ENCODE assay signal across 10 mouse cellular contexts in genomic region chr4:123248971-123249567, GRCm38 (mm10). TPM values are rescaled to one million over a fixed set of nuclear protein-coding genes. Genes with fewer than 3 reads are reported as not detected.
DNase-seq lines count a peak whose midpoint lies in the region; ATAC-seq and TF ChIP-seq lines count a peak whose summit lies in the region.
"Had no signal": no experiment of that assay in that cellular context is flagged by ENCODE, and none has a peak within 500 bp of the region (broad histone marks: within the 10 kb centered on the region; RNA-seq: fewer than 3 reads in every experiment).

No protein-coding gene starts in this region.

- ATAC-seq in midbrain, embryonic 16.5 days = peak; percentile 55; the same call in 1 of the 2 replicates
- no peak for ATAC-seq in midbrain, embryonic 15.5 days (replicated peaks)
- 0 out of 2 replicates have a peak, but pooled peaks have one; percentile 12 for ATAC-seq in heart, embryonic 15.5 days (replicated peaks; ENCODE audit: insufficient number of reproducible peaks, insufficient read depth, low FRiP score, low read depth)
- no peak for ATAC-seq in intestine, postnatal 0 days
- no peak for ATAC-seq in midbrain, embryonic 14.5 days (ENCODE audit: low FRiP score, low TSS enrichment)

- TF ChIP-seq CTCF in intestine, postnatal 0 days (IDR thresholded peaks at IDR 0.05; ENCODE audit: low read depth) = no peak

- no peak overlapping the region for H3K4me3 ChIP-seq in midbrain, embryonic 16.5 days (ENCODE audit: low read depth, low read length)
- H3K4me3 ChIP-seq in midbrain, embryonic 15.5 days = no peak overlapping the region
- no peak overlapping the region for H3K4me3 ChIP-seq in heart, embryonic 15.5 days
- no peak overlapping the region for H3K4me3 ChIP-seq in intestine, postnatal 0 days (ENCODE audit: low read depth, low read length)
- H3K4me3 ChIP-seq in midbrain, embryonic 14.5 days (replicated peaks; ENCODE audit: low read depth, low read length) = no peak overlapping the region
- H3K4me3 ChIP-seq: liver, embryonic 15.5 days had no signal

- H3K27me3 ChIP-seq in midbrain, embryonic 16.5 days (ENCODE audit: control insufficient read depth, insufficient read depth, low read depth, low read length) = no peaks in the 10 kb centered on the region
- H3K27me3 ChIP-seq in midbrain, embryonic 15.5 days (replicated peaks) = no peaks in the 10 kb centered on the region
- no peaks in the 10 kb centered on the region for H3K27me3 ChIP-seq in heart, embryonic 15.5 days
- no peaks in the 10 kb centered on the region for H3K27me3 ChIP-seq in intestine, postnatal 0 days (replicated peaks; ENCODE audit: control insufficient read depth, insufficient read depth, low read length)
- H3K27me3 ChIP-seq in midbrain, embryonic 14.5 days (ENCODE audit: control insufficient read depth, insufficient read depth, low read length) = no peaks in the 10 kb centered on the region

- intact Hi-C loops in left cerebral cortex, postnatal 25 days (cut with DNase I) = no loop called here

- H3K4me1 ChIP-seq in midbrain, embryonic 16.5 days (ENCODE audit: control insufficient read depth, insufficient read depth, low read length) = no peaks in the 10 kb centered on the region
- H3K4me1 ChIP-seq in midbrain, embryonic 15.5 days = no peaks in the 10 kb centered on the region
- H3K4me1 ChIP-seq in heart, embryonic 15.5 days (replicated peaks) = peaks cover 47% of the 10 kb centered on the region
- no peaks in the 10 kb centered on the region for H3K4me1 ChIP-seq in intestine, postnatal 0 days (replicated peaks; ENCODE audit: control insufficient read depth, insufficient read depth, low read length)
- H3K4me1 ChIP-seq in midbrain, embryonic 14.5 days (ENCODE audit: control insufficient read depth, insufficient read depth, low read length) = no peaks in the 10 kb centered on the region
- H3K4me1 ChIP-seq: liver, embryonic 15.5 days had no signal

- H3K27ac ChIP-seq in midbrain, embryonic 16.5 days (ENCODE audit: low read length) = no peak overlapping the region
- no peak overlapping the region for H3K27ac ChIP-seq in midbrain, embryonic 15.5 days
- H3K27ac ChIP-seq in heart, embryonic 15.5 days = peak overlapping the region; percentile 92
- H3K27ac ChIP-seq in intestine, postnatal 0 days (ENCODE audit: low read depth, low read length) = no peak overlapping the region
- H3K27ac ChIP-seq in midbrain, embryonic 14.5 days (replicated peaks; ENCODE audit: low read depth, low read length) = no peak overlapping the region
- H3K27ac ChIP-seq: liver, embryonic 15.5 days had no signal

- H3K9me3 ChIP-seq in midbrain, embryonic 16.5 days (replicated peaks; ENCODE audit: control insufficient read depth, low read length, poor library complexity, severe bottlenecking) = no peaks in the 10 kb centered on the region
- H3K9me3 ChIP-seq in midbrain, embryonic 15.5 days = no peaks in the 10 kb centered on the region
- no peaks in the 10 kb centered on the region for H3K9me3 ChIP-seq in heart, embryonic 15.5 days (replicated peaks)
- no peaks in the 10 kb centered on the region for H3K9me3 ChIP-seq in intestine, postnatal 0 days (ENCODE audit: control insufficient read depth)
- no peaks in the 10 kb centered on the region for H3K9me3 ChIP-seq in midbrain, embryonic 14.5 days (ENCODE audit: control insufficient read depth, low read length)
- H3K9me3 ChIP-seq: liver, embryonic 15.5 days had no signal

- no peaks in the 10 kb centered on the region for H3K36me3 ChIP-seq in midbrain, embryonic 16.5 days (ENCODE audit: control insufficient read depth, insufficient read depth, low read length)
- no peaks in the 10 kb centered on the region for H3K36me3 ChIP-seq in midbrain, embryonic 15.5 days (replicated peaks)
- H3K36me3 ChIP-seq in heart, embryonic 15.5 days = no peaks in the 10 kb centered on the region
- H3K36me3 ChIP-seq in intestine, postnatal 0 days (ENCODE audit: control insufficient read depth, insufficient read depth) = no peaks in the 10 kb centered on the region
- no peaks in the 10 kb centered on the region for H3K36me3 ChIP-seq in midbrain, embryonic 14.5 days (ENCODE audit: control insufficient read depth, insufficient read depth, low read length)
- H3K36me3 ChIP-seq: liver, embryonic 15.5 days had no signal

- H3K9ac ChIP-seq in midbrain, embryonic 16.5 days (ENCODE audit: low read depth, low read length) = no peak overlapping the region
- H3K9ac ChIP-seq in midbrain, embryonic 15.5 days = no peak overlapping the region
- H3K9ac ChIP-seq in heart, embryonic 15.5 days = 0 out of 2 replicates have a peak overlapping the region, but pooled peaks have one; percentile 16
- no peak overlapping the region for H3K9ac ChIP-seq in intestine, postnatal 0 days (ENCODE audit: low read depth, low read length)
- H3K9ac ChIP-seq in midbrain, embryonic 14.5 days (replicated peaks; ENCODE audit: low read length) = no peak overlapping the region
- H3K9ac ChIP-seq: liver, embryonic 15.5 days had no signal

- peak; percentile 72 to 75 for DNase-seq in cerebellum, postnatal 36 days
- DNase-seq in left cerebral cortex, postnatal 25 days (ENCODE audit: low spot score in 2 of 2) = peak; percentile 58 to 75
- DNase-seq in testis, postnatal 14 days (ENCODE audit: low spot score) = peak; percentile 78
- DNase-seq in midbrain, embryonic 14.5 days = no peak

- 73% methylated on average over 7 of the region's 7 CpGs for WGBS in midbrain, embryonic 16.5 days
- WGBS in midbrain, embryonic 15.5 days = 82% methylated on average over 7 of the region's 7 CpGs
- 45% methylated on average over 7 of the region's 7 CpGs for WGBS in heart, embryonic 15.5 days
- WGBS in intestine, postnatal 0 days = 55% methylated on average over 7 of the region's 7 CpGs
- WGBS in midbrain, embryonic 14.5 days = 78% methylated on average over 7 of the region's 7 CpGs

- H3K4me2 ChIP-seq in midbrain, embryonic 16.5 days (ENCODE audit: low read length) = no peak overlapping the region
- H3K4me2 ChIP-seq in midbrain, embryonic 15.5 days = no peak overlapping the region
- no peak overlapping the region for H3K4me2 ChIP-seq in heart, embryonic 15.5 days
- H3K4me2 ChIP-seq in intestine, postnatal 0 days (replicated peaks; ENCODE audit: low read depth) = no peak overlapping the region
- H3K4me2 ChIP-seq in midbrain, embryonic 14.5 days (ENCODE audit: low read length) = no peak overlapping the region
- H3K4me2 ChIP-seq: liver, embryonic 15.5 days had no signal

RNA-seq across cellular contexts. Expression of gene Pabpc4, which starts 13.1 kb away (rescaled TPM):
- polyA plus RNA-seq in midbrain, embryonic 16.5 days (2015; fragmentation: Nextera tagmentation; extraction: Ambion mirVana) = 28.1 and 29.5 TPM in 2 replicates
- polyA plus RNA-seq in midbrain, embryonic 15.5 days (2015; fragmentation: Nextera tagmentation; extraction: Ambion mirVana) = 30.5 and 31.8 TPM in 2 replicates
- 51.3 and 53.8 TPM in 2 replicates for polyA plus RNA-seq in heart, embryonic 15.5 days (2015; fragmentation: Nextera tagmentation; extraction: Ambion mirVana)
- 10 to 100 TPM; 36.8 to 40.3 TPM for total RNA-seq in left cerebral cortex, postnatal 25 days (2021)
- 12.6 and 15.0 TPM in 2 replicates for polyA plus RNA-seq in intestine, postnatal 0 days (2015; fragmentation: Nextera tagmentation; extraction: Ambion mirVana)
- polyA plus RNA-seq in midbrain, embryonic 14.5 days (2014; fragmentation: Nextera tagmentation; extraction: Ambion mirVana) = 31.3 and 33.6 TPM in 2 replicates

RNA-seq across cellular contexts. Expression of gene Heyl, which starts 15.7 kb away (rescaled TPM):
- 5.6 and 6.2 TPM in 2 replicates for polyA plus RNA-seq in midbrain, embryonic 16.5 days (2015; fragmentation: Nextera tagmentation; extraction: Ambion mirVana)
- polyA plus RNA-seq in midbrain, embryonic 15.5 days (2015; fragmentation: Nextera tagmentation; extraction: Ambion mirVana) = 6.9 and 7.0 TPM in 2 replicates
- polyA plus RNA-seq in heart, embryonic 15.5 days (2015; fragmentation: Nextera tagmentation; extraction: Ambion mirVana) = 13.0 and 21.2 TPM in 2 replicates
- 1 to 10 TPM; 4.2 to 5.8 TPM for total RNA-seq in left cerebral cortex, postnatal 25 days (2021)
- 4.3 and 4.5 TPM in 2 replicates for polyA plus RNA-seq in intestine, postnatal 0 days (2015; fragmentation: Nextera tagmentation; extraction: Ambion mirVana)
- polyA plus RNA-seq in midbrain, embryonic 14.5 days (2014; fragmentation: Nextera tagmentation; extraction: Ambion mirVana) = 3.0 and 7.3 TPM in 2 replicates

RNA-seq across cellular contexts. Expression of gene Nt5c1a, which starts 47.8 kb away (rescaled TPM):
- polyA plus RNA-seq in midbrain, embryonic 16.5 days (2015; fragmentation: Nextera tagmentation; extraction: Ambion mirVana) = 0.15 and 0.17 TPM in 2 replicates
- 0.32 TPM in 1 of 2 replicates, not detected in the other for polyA plus RNA-seq in midbrain, embryonic 15.5 days (2015; fragmentation: Nextera tagmentation; extraction: Ambion mirVana)
- 1.3 and 1.5 TPM in 2 replicates for polyA plus RNA-seq in heart, embryonic 15.5 days (2015; fragmentation: Nextera tagmentation; extraction: Ambion mirVana)
- total RNA-seq in left cerebral cortex, postnatal 25 days (2021) = 1 to 10 TPM; 7.4 to 9.2 TPM
- polyA plus RNA-seq in intestine, postnatal 0 days (2015; fragmentation: Nextera tagmentation; extraction: Ambion mirVana) = not detected in 2 replicates
- not detected in 2 replicates for polyA plus RNA-seq in midbrain, embryonic 14.5 days (2014; fragmentation: Nextera tagmentation; extraction: Ambion mirVana)
- polyA plus RNA-seq: embryonic facial prominence, embryonic 11.5 days; liver, embryonic 15.5 days had no signal

Comparison
In these comparisons a context has a peak if more than half of its experiments do, and no peak if none do; other contexts are left out.
1. ATAC-seq: peak in midbrain, embryonic 16.5 days (single experiment) and heart, embryonic 15.5 days (single experiment); none in midbrain, embryonic 15.5 days (single experiment), intestine, postnatal 0 days (single experiment) and midbrain, embryonic 14.5 days (single experiment).